Mouse (Mus musculus) layer of hippocampus, adult 9-11 months (tissue): ENCODE results near the gene Nuak1.

Source experiments
- DNase-seq: peaks from one replicate; pipeline ENCODE4 v3.0.0; 2022

Gene Nuak1

GRCm38 (mm10) chr10:84376346-84376745 is 64.1 kb downstream of the Nuak1 start:
- DNase-seq: no peak

GRCm38 (mm10) chr10:84374996-84375395 is 65.4 kb downstream of the Nuak1 start:
- no peak for DNase-seq

GRCm38 (mm10) chr10:84373476-84373875 is 66.9 kb downstream of the Nuak1 start:
- DNase-seq: no peak

GRCm38 (mm10) chr10:84372161-84373095 is 68.0 kb downstream of the Nuak1 start:
- peak; percentile 80 for DNase-seq

GRCm38 (mm10) chr10:84371681-84372160 is 68.7 kb downstream of the Nuak1 start:
- no peak for DNase-seq

GRCm38 (mm10) chr10:84371230-84371629 is 69.2 kb downstream of the Nuak1 start:
- no peak for DNase-seq

- DNase-seq: no peak
These were observed 70.6 kb downstream of the Nuak1 start for GRCm38 (mm10) chr10:84369646-84370314.

GRCm38 (mm10) chr10:84368185-84368584 is 72.2 kb downstream of the Nuak1 start:
- no peak for DNase-seq

- no peak for DNase-seq
These were observed 75.1 kb downstream of the Nuak1 start for GRCm38 (mm10) chr10:84365166-84365865.

GRCm38 (mm10) chr10:84363833-84364232 is 76.6 kb downstream of the Nuak1 start:
- DNase-seq: no peak

- DNase-seq: no peak
These were observed 79.4 kb downstream of the Nuak1 start for GRCm38 (mm10) chr10:84360953-84361352.

GRCm38 (mm10) chr10:84360391-84360790 is 80.0 kb downstream of the Nuak1 start:
- DNase-seq: no peak

- no peak for DNase-seq
These were observed 81.7 kb downstream of the Nuak1 start for GRCm38 (mm10) chr10:84358738-84359120.

GRCm38 (mm10) chr10:84357997-84358737 is 82.2 kb downstream of the Nuak1 start:
- DNase-seq: peak; percentile 95

GRCm38 (mm10) chr10:84357593-84357992 is 82.8 kb downstream of the Nuak1 start:
- no peak for DNase-seq

GRCm38 (mm10) chr10:84354323-84354722 is 86.1 kb downstream of the Nuak1 start:
- no peak for DNase-seq

- DNase-seq: no peak
These were observed 94.7 kb downstream of the Nuak1 start for GRCm38 (mm10) chr10:84345730-84346129.

- DNase-seq: no peak
These were observed 96.9 kb downstream of the Nuak1 start for GRCm38 (mm10) chr10:84343536-84343935.

- no peak for DNase-seq
These were observed 100.9 kb downstream of the Nuak1 start for GRCm38 (mm10) chr10:84339456-84339855.

- DNase-seq: peak; percentile 74
These were observed 101.6 kb downstream of the Nuak1 start for GRCm38 (mm10) chr10:84338752-84339151.

- DNase-seq: peak; percentile 80
These were observed 105.0 kb downstream of the Nuak1 start for GRCm38 (mm10) chr10:84335441-84335840.

- no peak for DNase-seq
These were observed 110.6 kb downstream of the Nuak1 start for GRCm38 (mm10) chr10:84329822-84330221.

GRCm38 (mm10) chr10:84329336-84329735 is 111.1 kb downstream of the Nuak1 start:
- no peak for DNase-seq
